Mouse (Mus musculus) cortical plate, adult 2 months (tissue): ENCODE data around the gene Cyp2d11. TPM values are rescaled to one million over a fixed set of nuclear protein-coding genes. Genes with fewer than 3 reads are reported as not detected.
"Not testable (repeated sequence)": the region's sequence is repeated elsewhere in the genome, so short reads cannot be mapped to it uniquely, and the experiment has no call there.

Source experiments
- H3K27ac ChIP-seq: fragments of 200-500 bp; 2 replicates; pipeline ENCODE4 v1.5.1; 2012; ENCODE audit warnings: low read length, control low read depth, inconsistent platforms; ENCODE audit not compliant: insufficient read depth
- H3K4me1 ChIP-seq: fragments of 200-500 bp; 2 replicates; pipeline ENCODE4 v1.6.1; 2011; ENCODE audit warnings: low read length; ENCODE audit not compliant: control insufficient read depth, insufficient read depth
- H3K4me3 ChIP-seq: fragments of 200-500 bp; 2 replicates; pipeline ENCODE4 v1.5.1; 2011; ENCODE audit warnings: mild to moderate bottlenecking, low read length, control low read depth; ENCODE audit not compliant: insufficient read depth
- CTCF ChIP-seq: fragments of 200-500 bp; IDR thresholded peaks from 2 replicates; pipeline ENCODE4 v1.5.1; 2011; ENCODE audit warnings: mild to moderate bottlenecking, control low read depth, low read length; ENCODE audit not compliant: insufficient read depth; ENCODE audit errors: extremely low read depth
- POLR2A ChIP-seq: fragments of 200-500 bp; IDR thresholded peaks from 2 replicates; pipeline ENCODE4 v1.6.1; 2011; ENCODE audit warnings: mild to moderate bottlenecking, low read length, control low read depth; ENCODE audit not compliant: insufficient read depth; ENCODE audit errors: extremely low read depth
- polyA plus RNA-seq: library from polyadenylated mRNA; depleted of rRNA; stranded (reverse); fragments of >200 nt; gene quantifications from 2 replicates; pipeline ENCODE4 v1.2.3, GENCODE M21; 2012

The Cyp2d11 gene
- polyA plus RNA-seq, 1 experiment: not detected

DNA sequence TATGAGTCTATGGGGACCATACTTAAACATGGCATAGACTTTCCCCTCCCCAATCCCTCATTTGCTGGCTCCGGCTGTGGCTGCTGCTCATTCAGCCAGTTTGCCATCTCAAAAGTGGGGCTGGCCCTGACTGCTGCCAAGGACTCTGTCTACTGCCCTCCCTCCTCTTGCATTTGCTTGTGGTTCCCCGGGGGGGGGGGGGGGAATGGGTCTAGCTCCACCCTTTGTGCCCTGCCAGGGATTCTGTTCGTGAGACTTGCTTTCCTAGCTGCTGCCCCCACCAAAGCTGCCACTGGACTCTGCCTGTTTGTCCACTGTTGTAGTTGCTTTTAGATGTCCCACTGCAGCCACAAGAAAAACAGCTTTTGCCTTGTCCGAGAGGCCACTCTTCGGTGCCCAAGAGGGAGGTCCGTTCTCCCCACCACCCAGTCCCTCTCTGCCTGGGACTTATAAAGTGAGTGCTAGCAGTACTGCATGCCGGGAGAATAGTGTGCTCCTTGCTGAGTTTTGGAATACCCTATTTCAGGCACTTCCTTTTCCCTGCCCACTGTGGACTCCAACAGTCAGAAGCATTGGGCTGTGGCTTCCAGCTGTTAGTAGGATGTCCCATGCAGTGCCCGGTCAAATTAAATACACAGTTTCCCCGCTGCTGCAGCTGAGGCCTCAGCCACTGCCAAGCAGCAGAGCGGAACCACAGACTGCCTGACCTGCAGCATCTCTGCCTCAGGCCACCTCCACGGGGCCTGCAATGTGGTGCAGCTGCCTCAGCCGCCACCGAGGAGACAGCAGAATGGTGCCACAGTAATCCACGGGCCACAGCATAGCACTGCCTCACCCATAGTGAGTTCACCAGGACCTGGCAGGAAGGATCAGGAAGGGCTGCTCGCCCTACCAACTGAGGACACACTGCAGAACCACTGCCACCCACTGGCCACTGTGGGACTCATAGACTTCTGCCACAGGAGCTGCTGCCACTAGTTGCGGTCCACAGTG lies 23.3 kb upstream of the Cyp2d11 start:
- TF ChIP-seq POLR2A (0 out of 2 replicates have a peak, but pooled peaks have one; percentile 13), CTCF (peak; percentile 76)

DNA sequence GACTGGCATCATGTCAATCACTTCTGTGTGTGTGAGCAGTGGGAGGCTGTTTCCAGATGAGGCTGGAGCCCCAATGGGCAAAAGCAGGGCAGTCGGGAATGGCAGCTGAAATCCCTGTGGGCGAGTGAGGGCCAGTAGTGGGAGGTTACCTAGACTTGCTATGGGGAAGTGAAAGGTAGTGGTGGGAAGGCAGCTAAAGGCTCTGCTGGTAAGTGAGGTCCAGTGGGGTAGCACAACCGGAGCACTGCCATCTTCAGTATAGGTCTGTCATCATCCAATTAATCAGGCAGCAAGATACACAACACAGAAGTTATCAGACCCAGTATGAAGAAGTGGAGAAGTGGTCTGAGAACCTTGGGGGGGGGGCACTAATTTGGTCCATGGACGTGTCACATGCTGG lies 13.7 kb upstream of the Cyp2d11 start:
- H3K27ac ChIP-seq: no peak overlapping the region
- H3K4me3 ChIP-seq: no peak overlapping the region
- TF ChIP-seq POLR2A: no peak
- TF ChIP-seq CTCF: no peak
- no peaks in the 10 kb centered on the region for H3K4me1 ChIP-seq

More for the DNA sequence above, 23.3 kb upstream of the Cyp2d11 start:
- Histone ChIP-seq H3K27ac (no peak overlapping the region), H3K4me1 (no peaks in the 10 kb centered on the region), H3K4me3 (no peak overlapping the region)

DNA sequence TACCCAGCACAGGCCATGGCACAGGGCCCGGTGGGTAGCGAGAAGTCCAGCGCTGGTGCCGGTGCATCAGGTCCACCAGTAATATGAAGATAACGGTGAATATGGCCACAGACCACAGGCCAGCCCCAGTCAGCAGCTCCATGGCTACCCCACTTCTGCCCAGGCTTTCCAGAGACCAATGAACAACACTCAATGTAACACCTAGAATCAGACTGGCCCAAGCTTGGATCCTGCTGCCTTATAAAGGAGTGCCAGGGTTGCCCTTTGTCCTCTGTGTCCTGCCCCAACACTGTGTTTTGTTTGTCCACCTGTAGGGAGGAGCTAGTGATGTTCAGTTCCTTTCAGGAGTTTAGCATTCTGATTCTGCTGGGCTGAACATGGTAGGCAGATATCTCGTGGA lies 13.2 kb upstream of the Cyp2d11 start, which contains the start of gene Cyp2d10:
Gene Cyp2d10 (minus strand): TSS at position 215 of the 400 bp plus-strand sequence.
- Histone ChIP-seq H3K27ac (no peak within 1 kb of the TSS), H3K4me3 (no peak within 1 kb of the TSS), H3K4me1 (no peaks in the 10 kb centered on the region)
- TF ChIP-seq POLR2A: no peak
- TF ChIP-seq CTCF: no peak

DNA sequence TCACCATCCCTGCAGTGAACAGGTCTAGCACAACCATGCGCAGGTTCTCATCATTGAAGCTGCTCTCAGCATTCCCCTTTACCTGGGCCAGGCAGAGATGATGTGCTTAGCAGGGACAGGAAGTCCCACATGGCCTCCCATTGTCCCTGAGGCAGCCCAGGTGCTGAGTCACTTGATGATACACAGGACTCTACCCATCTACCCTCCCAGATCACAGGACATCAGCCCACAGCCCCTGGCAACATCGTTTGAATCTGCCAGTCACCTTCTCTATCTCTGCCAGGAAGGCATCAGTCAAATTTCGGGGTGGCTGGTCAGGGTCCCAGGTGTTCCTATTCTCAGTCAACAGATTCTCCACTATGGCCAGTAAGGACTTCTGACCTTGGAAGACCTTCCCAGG lies 10.3 kb upstream of the Cyp2d11 start:
- Histone ChIP-seq H3K4me3 (no peak overlapping the region), H3K27ac (no peak overlapping the region), H3K4me1 (no peaks in the 10 kb centered on the region)
- TF ChIP-seq POLR2A (no peak), CTCF (no peak)

DNA sequence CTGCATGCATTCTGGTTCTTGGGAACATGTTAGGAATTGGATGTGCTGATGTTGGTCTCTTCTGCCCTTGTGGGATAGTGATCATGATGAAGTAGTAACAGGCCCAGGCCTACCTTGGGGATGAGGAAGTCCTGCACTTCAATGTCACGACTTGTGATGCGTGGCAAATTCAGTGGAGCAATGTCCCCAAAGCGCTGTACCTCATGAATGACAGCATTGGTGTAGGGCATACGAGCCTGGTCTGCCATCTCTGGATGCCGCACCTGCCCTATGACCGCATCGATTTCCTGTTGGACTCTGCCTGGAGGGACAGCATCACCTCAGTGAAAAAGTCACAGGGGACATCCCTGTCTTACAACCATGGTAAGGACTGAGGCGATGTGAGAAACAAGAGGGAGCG lies 9.8 kb upstream of the Cyp2d11 start:
- Histone ChIP-seq H3K4me3 (no peak overlapping the region), H3K27ac (no peak overlapping the region), H3K4me1 (no peaks in the 10 kb centered on the region)
- TF ChIP-seq POLR2A (no peak), CTCF (no peak)

DNA sequence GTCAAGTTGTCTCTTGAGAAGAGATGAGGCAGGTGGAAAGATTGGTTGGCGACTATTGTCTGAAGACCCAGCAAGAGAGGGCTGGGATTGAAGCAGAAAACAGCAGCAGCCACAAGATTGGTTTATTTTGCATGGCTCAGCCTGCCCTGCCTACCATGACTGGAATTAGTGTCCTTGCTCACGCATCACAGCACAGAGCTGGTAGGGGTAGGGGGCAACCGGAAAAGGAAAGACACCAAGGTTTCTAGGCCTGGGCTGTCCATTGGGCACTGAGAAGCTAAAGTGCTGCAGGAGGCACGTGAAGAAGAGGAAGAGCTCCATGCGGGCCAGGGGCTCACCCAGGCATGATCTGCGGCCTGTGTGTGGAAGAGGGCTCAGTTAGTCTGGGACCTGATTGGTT lies 8.9 kb upstream of the Cyp2d11 start:
- Histone ChIP-seq H3K27ac (no peak overlapping the region), H3K4me1 (no peaks in the 10 kb centered on the region), H3K4me3 (no peak overlapping the region)
- TF ChIP-seq POLR2A: no peak
- no peak for TF ChIP-seq CTCF

DNA sequence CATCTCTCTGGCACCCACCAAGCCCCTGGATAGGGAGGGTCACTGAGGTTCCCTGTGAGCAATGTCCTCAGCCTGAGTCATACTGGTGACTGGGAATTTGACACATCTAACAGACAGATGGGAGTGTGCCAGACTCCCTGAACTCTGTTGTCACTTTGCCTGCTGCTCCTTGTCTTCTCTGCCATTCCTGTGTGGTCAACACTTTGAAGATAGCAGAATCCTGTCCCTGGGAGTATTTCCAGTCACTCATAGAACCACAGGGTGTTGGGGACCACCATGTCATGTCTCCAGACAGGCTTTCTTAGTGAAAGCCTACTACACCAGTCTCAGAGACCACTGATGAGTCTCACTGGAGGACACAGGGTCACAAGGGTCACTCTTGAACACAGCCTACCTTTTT lies 8.3 kb upstream of the Cyp2d11 start:
- Histone ChIP-seq H3K4me3 (no peak overlapping the region), H3K4me1 (no peaks in the 10 kb centered on the region), H3K27ac (no peak overlapping the region)
- no peak for TF ChIP-seq POLR2A
- TF ChIP-seq CTCF: no peak

DNA sequence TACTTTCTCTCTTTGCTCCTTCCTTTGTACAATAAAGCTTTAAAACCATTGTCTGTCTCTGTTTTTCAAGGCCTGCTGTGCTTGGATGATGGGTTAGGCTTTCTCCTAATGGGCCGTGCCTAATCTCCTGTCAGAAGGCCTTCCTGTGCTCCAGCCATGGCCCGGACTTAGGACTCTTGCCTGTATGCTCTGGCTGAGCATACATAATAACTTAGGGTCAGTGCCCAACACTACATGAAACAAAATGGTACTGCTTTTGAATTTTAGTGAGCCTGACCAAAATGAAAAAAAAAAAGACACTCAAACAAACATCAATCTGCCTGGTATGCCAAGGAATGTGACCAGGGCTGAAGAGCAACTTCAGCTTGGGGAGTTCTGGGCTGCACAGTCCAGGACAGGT lies 7.7 kb upstream of the Cyp2d11 start:
- H3K4me3 ChIP-seq: no peak overlapping the region
- TF ChIP-seq CTCF (no peak), POLR2A (no peak)
- H3K27ac ChIP-seq: no peak overlapping the region
- no peaks in the 10 kb centered on the region for H3K4me1 ChIP-seq

DNA sequence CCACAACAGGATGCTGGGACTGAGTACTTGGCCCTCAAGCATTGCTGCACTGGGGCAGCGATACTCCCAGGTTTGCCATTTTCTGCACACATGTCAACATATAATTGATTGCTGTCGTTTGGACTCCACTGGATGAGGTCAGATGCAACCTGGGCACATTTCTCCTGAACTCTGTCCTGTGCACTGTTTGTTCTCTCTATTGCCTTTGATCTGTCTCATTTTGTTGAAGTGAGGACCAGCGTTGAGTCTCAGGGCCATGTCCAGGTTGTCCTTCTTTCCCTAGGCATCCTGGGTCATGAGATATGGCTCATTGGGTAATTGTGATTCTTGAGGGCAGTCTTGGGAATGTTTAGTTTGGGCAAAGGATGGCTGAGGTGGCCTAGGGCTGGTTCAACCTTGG lies 2.1 kb upstream of the Cyp2d11 start:
- H3K27ac ChIP-seq, H3K4me3 ChIP-seq, H3K4me1 ChIP-seq: not testable (repeated sequence)

DNA sequence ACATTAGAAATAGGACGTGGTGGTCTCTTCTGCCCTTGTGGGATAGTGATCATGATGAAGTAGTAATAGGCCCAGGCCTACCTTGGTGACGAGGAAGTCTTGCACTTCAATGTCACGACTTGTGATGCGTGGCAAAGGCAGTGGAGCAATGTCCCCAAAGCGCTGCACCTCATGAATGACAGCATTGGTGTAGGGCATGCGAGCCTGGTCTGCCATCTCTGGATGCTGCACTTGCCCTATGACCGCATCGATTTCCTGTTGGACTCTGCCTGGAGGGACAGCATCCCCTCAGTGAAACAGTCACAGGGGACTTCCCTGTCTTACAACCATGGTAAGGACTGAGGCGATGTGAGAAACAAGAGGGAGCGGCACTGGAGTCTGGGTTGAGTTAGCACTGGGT lies 3.9 kb downstream of the Cyp2d11 start:
- H3K4me3 ChIP-seq, H3K27ac ChIP-seq, H3K4me1 ChIP-seq: not testable (repeated sequence)
